Mouse (Mus musculus) gastrocnemius, adult 8-10 months (tissue): ENCODE measurements at regions not wholly inside any gene's neighbourhood (a gene's known extent, or its start where the extent isn't known, plus 50 kb on each side); places are given as distances from the start of the nearest gene placed in this dataset.
A peak's percentile ranks its signal among the peaks of the same experiment; 100 is the strongest.

ENCODE experiments used
- DNase-seq, 2 experiments: peaks; one replicate each; pipeline ENCODE4 v3.0.0; 2022; ENCODE audit warnings: low spot score in 2 of 2

DNA sequence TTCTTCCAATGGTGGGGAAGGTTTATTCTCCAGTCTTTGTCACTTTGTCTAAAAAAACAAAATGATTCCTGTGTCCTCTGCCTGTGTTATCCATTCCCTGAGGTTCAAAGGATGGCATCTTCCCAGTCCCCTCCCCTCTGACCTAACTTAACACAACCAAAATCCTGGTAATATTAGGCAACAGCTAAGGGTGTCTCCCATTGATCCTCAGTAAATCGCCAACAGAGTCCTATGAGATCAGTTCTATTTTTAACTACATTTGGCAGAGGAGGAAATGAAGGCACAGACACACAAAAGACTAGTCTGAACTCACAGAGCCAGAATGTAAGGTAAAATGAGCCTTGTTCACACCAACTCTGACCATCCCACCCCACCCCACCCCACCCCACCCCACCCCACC is 228.8 kb downstream of the Sp3 start:
- peak; percentile 15 to 23 for DNase-seq

DNA sequence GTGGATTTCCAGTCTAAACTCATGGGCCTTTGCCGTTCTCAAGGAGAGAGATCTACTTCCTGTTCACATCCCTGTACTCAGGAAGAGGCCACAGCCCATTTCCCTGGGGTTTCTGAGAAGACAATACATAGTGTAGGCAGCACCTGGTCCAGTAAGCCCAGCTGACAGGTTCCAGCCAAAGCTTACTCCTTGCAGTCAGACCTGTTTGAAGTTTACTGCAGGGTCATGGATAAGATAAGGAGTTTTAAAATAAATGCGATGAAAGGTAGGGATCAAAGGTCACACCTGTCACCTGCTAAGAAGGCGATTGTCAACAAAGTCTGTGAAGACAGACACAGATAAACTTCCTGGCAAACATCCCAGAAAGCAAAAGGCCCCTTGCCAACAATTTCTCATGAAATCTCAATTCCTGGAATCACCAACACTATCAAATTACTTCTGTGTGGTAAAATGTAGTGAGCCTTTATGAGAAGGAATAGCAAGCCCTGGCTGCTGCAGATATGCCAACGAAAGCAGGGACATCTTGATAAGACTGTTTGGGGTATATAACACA is 227.5 kb downstream of the Sp3 start:
- no peak for DNase-seq

DNA sequence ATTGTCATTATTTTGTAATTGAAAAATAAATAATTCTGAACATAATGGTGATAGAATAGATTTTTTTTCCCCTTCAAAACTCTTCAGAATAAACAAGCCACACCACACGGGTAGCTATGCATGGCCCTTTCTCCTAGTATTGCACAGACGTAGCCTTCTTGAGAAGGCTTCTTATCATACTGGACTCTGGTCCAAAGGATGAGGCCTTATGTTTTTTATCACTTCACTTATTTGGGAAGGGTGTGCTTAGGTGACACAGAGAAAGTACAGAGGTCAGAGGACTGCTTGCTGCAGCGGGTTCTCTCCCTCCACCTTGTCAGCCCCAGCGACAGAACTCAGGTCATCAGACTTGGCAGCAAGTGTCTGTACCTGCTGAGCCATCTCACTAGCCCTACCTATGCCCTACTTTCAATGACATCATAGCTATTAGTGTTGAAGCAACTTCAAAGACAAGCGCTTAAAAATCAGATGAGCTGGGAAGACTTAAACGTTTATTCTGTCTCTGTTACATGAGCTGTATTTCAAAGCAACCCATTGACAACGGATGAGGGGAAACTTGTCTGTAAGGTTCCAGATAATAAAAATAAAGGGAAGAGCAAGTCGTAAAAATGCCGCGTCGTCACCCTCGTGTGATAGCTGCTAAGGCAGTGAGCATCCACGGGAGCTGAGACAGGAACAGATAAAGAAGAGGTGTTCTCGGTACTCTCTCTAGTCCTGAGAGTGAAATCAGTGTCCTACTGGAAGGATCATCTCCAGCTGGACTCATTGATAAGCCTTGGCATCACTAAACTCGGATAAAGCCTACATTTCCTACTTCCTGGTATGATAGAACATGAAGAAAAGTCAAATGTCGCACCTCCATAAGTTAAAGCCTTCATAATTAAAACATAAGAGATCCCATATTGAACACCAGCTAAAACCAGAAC is 226.2 kb downstream of the Sp3 start:
- no peak for DNase-seq

GRCm38 (mm10) chr2:72763454-72763853 is 216.8 kb downstream of the Sp3 start:
- DNase-seq: no peak

DNA sequence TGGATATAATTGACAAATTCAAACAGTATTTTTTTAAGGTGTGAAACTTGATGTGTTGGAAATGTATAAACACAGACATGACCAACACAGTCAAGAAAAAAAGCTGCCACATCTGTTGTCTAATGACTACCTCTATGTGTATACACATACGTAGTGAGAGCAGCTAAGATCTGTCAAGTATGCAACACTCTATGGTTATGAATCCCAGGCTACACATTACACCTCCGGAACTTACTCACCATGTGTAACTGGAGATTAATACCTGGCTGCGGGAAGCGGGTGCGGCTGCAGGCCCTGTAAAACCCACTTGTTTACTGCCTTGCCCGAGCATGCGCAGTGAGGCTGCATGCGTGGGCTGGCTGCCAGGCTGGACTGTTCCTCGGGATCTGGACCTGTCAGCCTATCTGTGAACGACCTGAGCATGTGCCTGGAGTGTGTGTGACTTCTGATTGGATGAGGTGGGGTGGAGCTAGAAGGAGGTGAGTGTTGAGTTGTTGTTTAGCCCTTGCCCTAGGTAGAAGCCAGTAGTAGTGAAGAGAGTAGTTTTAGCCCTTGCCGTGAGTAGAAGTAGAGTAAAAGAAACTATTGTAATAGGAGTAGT is 211.1 kb downstream of the Sp3 start:
- DNase-seq: no peak

- DNase-seq: no peak
Measured at GRCm38 (mm10) chr2:72773401-72773800, 206.8 kb downstream of the Sp3 start.

GRCm38 (mm10) chr2:72777330-72777729 is 202.9 kb downstream of the Sp3 start:
- DNase-seq: no peak

DNA sequence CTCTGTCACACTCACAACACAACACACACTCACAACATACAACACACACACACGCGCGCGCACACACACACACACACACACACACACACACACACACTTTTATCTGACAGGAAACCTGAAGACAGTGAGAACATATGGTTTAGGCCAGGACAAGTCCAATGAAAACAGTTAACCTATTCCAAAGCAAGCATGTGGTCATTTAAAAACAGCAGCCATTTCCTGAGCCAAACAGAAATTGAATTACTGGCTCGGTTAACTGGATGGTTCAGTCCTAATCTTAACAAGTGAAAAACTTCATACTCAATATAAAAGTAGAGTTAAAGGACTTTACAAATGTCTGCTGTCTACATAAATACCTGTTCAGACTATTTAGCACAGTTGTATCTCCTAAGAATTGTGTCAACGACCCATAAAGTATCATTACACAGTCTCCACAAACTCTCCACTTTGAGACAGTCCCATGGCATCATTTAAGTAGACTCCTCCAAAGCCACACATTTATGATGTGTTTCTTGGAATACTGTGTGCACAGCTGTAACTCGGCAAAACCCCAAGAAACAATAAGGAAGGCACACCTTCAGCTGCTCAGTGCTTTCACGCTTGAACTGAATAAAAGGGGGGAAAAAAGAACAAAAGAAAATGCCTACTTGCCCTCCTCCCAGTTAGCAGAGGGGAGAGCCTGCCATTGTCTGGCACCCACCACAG is 202.3 kb downstream of the Sp3 start:
- no peak for DNase-seq

- no peak for DNase-seq
Measured at GRCm38 (mm10) chr2:72779268-72780163, 200.7 kb downstream of the Sp3 start.

- no peak for DNase-seq
Measured at GRCm38 (mm10) chr2:72781369-72782275, 198.6 kb downstream of the Sp3 start.

DNA sequence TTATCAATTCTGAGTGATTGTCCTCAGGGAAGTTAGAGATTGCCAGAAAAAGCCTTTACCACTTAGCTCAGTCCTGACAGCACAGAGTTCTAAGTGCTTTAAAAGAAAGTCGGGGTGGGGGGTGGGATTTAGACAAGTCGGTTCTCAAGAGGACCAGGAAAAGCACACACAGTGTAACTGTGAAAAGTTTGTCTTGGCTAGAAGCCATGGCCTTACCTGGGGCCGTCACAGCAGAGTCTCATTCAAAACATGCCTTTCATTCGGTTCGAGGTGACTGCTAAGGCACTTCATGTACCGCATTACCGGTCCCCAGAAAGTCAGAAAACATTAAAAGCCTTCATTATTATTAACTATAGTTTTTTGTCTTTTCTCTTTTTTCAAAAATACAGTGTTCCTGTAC is 197.9 kb downstream of the Sp3 start:
- DNase-seq: no peak

- DNase-seq: no peak
Measured at GRCm38 (mm10) chr2:72785365-72786043, 194.7 kb downstream of the Sp3 start.

DNA sequence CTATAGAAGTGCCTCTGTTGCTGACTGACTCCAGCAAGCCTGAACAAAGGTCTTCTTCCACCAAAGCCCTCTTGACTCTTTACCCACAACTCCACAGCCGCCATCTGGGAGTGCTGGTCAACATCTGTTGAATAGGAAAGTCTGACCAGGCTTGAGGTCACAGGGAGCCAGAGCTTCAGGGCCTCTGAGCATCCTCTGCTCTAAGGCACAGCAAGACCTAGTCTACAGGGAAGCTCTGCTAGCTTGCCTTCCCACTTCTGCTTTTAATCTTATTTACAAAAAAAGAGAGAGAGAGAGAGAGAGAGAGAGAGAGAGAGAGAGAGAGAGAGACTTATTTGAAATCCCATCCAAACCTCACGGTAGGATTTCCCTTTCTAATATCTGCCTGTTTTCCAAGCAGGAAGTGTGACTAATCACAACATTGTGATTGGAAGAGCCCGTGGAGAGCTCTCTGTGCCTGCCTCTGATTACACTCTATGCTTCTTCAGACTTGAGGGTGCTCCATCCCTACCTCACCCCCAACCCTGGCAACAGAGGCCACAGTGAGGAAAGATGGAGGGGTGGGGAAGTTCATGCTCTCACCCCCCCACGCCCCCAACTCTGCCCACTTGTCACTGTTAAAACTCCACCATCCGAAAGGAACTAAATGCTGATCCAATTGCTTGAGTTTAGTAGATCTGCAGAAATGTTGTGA is 194.1 kb downstream of the Sp3 start:
- DNase-seq: no peak

DNA sequence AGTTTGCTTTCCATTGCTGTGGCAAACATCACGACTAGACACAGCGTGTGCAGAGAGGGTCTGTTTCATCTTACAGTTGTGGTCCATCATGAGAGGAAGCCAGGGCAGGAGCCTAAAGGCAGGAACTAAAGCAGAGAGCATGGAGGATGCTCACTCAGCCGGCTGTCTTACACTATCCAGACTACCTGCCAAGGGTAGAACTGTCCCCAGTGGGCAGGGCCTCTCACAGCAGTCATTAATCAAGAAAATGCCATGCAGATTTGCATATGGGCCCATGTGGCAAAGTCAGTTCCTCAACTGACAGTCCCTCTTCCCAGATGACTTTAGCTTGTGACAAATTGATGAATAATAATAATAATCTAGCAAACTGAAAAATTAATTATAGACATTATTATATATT is 192.6 kb downstream of the Sp3 start:
- DNase-seq: no peak

DNA sequence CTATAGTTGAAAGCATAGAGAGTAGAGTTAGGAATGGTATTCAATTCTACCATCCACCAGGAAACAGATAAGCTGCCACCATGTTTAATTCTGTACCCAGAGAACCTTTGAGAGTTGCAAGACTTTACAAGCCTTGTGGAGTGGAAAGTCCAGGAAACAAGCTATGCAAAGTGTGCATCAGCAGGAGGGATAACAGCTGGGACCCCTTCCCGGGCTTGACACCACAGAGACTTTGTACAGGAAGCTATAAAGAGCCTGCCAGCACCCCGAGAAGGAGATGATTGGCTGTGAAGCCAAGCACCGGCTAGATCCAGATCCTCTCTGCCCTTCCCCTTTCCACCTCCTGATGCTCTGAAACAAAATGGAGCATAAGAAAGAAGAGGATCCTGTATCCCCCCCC is 188.8 kb downstream of the Sp3 start:
- no peak for DNase-seq

- no peak for DNase-seq
Measured at GRCm38 (mm10) chr2:72793424-72793823, 186.8 kb downstream of the Sp3 start.

DNA sequence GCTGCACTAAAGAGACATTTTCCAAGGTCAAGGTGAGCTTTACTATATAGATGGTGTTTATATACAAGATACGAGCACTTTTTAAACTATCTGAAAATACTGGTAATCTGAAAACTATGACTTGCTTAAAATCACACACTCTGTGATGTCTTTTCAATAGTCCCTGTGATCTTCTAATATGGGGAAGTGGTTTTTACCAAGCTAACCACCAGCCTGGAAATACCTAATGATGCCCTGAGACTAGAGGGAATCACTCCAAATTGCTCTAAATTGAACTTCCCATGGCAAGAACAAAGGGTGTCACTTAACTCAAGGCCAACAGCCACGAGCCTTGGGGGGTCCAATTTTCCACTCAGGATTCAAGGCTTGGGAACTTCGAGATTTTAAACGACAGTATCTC is 185.7 kb downstream of the Sp3 start:
- no peak for DNase-seq

- DNase-seq: no peak
Measured at GRCm38 (mm10) chr2:72797002-72797718, 183.1 kb downstream of the Sp3 start.
